Mouse (Mus musculus) gastrocnemius, postnatal 10 days (tissue): Measurements from ENCODE around the gene Capns2. TPM values are rescaled to one million over a fixed set of nuclear protein-coding genes. Genes with fewer than 3 reads are reported as not detected.
A peak's percentile ranks its signal among the peaks of the same experiment; 100 is the strongest.
"Not testable (repeated sequence)": the region's sequence is repeated elsewhere in the genome, so short reads cannot be mapped to it uniquely, and the experiment has no call there.

ENCODE experiments used
- DNase-seq: peaks from one replicate; pipeline ENCODE4 v3.0.0; 2021; ENCODE audit warnings: mixed read lengths
- long read RNA-seq, 2 experiments: library from polyadenylated mRNA; stranded (forward); transcript quantifications; one replicate each; pipeline ENCODE4 v2.0.0; 2021
- total RNA-seq, 2 experiments: library from RNA; stranded (reverse); gene quantifications; 2 replicates each; pipeline ENCODE4 v1.2.3; 2021

The Capns2 gene
- under 1 TPM in 1 of 2 experiments, not detected in 1; 0.45 TPM for total RNA-seq
- long read RNA-seq, experiment 1, result 0 reads
- long read RNA-seq, experiment 2, result 0 reads

GRCm38 (mm10) chr8:92901107-92901506, at the start of gene Capns2:
Gene Capns2, plus strand, starts transcription at chr8:92901407.
- DNase-seq, result no peak

- DNase-seq, result no peak
These were observed 47.8 kb upstream of the Capns2 start for GRCm38 (mm10) chr8:92853188-92853983.

- DNase-seq, result no peak
These were observed 46.5 kb upstream of the Capns2 start for GRCm38 (mm10) chr8:92854673-92855072.

GRCm38 (mm10) chr8:92855171-92855894, 45.9 kb upstream of the Capns2 start, which contains the start of gene Lpcat2:
Gene Lpcat2, plus strand, starts transcription at chr8:92855339.
- DNase-seq, result peak; percentile 59

- no peak for DNase-seq
These were observed 44.8 kb upstream of the Capns2 start for GRCm38 (mm10) chr8:92856273-92856986.

GRCm38 (mm10) chr8:92858475-92859182, 42.6 kb upstream of the Capns2 start:
- DNase-seq, result no peak

- no peak for DNase-seq
These were observed 39.2 kb upstream of the Capns2 start for GRCm38 (mm10) chr8:92861977-92862376.

GRCm38 (mm10) chr8:92870281-92870680, 30.9 kb upstream of the Capns2 start:
- DNase-seq, result no peak

GRCm38 (mm10) chr8:92872063-92872759, 29.0 kb upstream of the Capns2 start:
- no peak for DNase-seq

GRCm38 (mm10) chr8:92875795-92876194, 25.4 kb upstream of the Capns2 start:
- no peak for DNase-seq

- DNase-seq, result no peak
These were observed 20.0 kb upstream of the Capns2 start for GRCm38 (mm10) chr8:92881247-92881646.

- no peak for DNase-seq
These were observed 17.4 kb upstream of the Capns2 start for GRCm38 (mm10) chr8:92883771-92884170.

GRCm38 (mm10) chr8:92892216-92892615, 9.0 kb upstream of the Capns2 start:
- DNase-seq, result not testable (repeated sequence)

GRCm38 (mm10) chr8:92893870-92894269, 7.3 kb upstream of the Capns2 start:
- no peak for DNase-seq

- DNase-seq, result no peak
These were observed 6.2 kb upstream of the Capns2 start for GRCm38 (mm10) chr8:92895053-92895452.

- no peak for DNase-seq
These were observed 5.2 kb upstream of the Capns2 start for GRCm38 (mm10) chr8:92896056-92896455.

- no peak for DNase-seq
These were observed 4.6 kb upstream of the Capns2 start for GRCm38 (mm10) chr8:92896611-92897010.

- DNase-seq, result no peak
These were observed 3.4 kb upstream of the Capns2 start for GRCm38 (mm10) chr8:92897794-92898193.

GRCm38 (mm10) chr8:92899590-92899989, 1.6 kb upstream of the Capns2 start:
- no peak for DNase-seq

GRCm38 (mm10) chr8:92902981-92903380, 1.8 kb downstream of the Capns2 start:
- DNase-seq, result no peak

GRCm38 (mm10) chr8:92903488-92904135, 2.4 kb downstream of the Capns2 start:
- DNase-seq, result no peak
